Mouse (Mus musculus) midbrain, embryonic 12.5 days (tissue): ENCODE data around the gene Nt5dc3. TPM values are rescaled to one million over a fixed set of nuclear protein-coding genes. Genes with fewer than 3 reads are reported as not detected.

Experiments
- ATAC-seq: fragments of 200-750 bp; cut with Nextera tagmentation; 2 replicates; pipeline ENCODE4 v1.8.0; 2017; ENCODE audit warnings: low read depth, moderate TSS enrichment, moderate library complexity; ENCODE audit not compliant: low FRiP score
- H3K27ac ChIP-seq: fragments of 300-500 bp; sonication (generic); replicated peaks from 2 replicates; pipeline ENCODE4 v1.5.1; 2016; ENCODE audit warnings: mild to moderate bottlenecking
- H3K27me3 ChIP-seq: fragments of 300-500 bp; sonication (generic); 2 replicates; pipeline ENCODE4 v1.6.1; 2016; ENCODE audit warnings: mild to moderate bottlenecking
- H3K36me3 ChIP-seq: fragments of 300-500 bp; sonication (generic); 2 replicates; pipeline ENCODE4 v1.6.1; 2016
- H3K4me1 ChIP-seq: fragments of 300-500 bp; sonication (generic); 2 replicates; pipeline ENCODE4 v1.6.1; 2016
- H3K4me2 ChIP-seq: fragments of 300-500 bp; sonication (generic); replicated peaks from 2 replicates; pipeline ENCODE4 v1.6.1; 2016; ENCODE audit warnings: mild to moderate bottlenecking, moderate library complexity
- H3K4me3 ChIP-seq: fragments of 300-500 bp; sonication (generic); 2 replicates; pipeline ENCODE4 v1.5.1; 2016; ENCODE audit warnings: mild to moderate bottlenecking
- H3K9ac ChIP-seq: fragments of 300-500 bp; sonication (generic); replicated peaks from 2 replicates; pipeline ENCODE4 v1.6.1; 2016; ENCODE audit warnings: mild to moderate bottlenecking, moderate library complexity
- H3K9me3 ChIP-seq: fragments of 300-500 bp; sonication (generic); 2 replicates; pipeline ENCODE4 v1.6.1; 2016; ENCODE audit warnings: mild to moderate bottlenecking
- WGBS: fragments of 180-500 bp; shearing (Covaris S2); methylation state at CpG from one replicate; pipeline ENCODE4 v1.1.7; 2016; 5-methylcytosine and 5-hydroxymethylcytosine counted together
- polyA plus RNA-seq: library from polyadenylated mRNA; unstranded; fragments of >200 nt; fragmentation: Nextera tagmentation; extraction: Ambion mirVana; gene quantifications from 2 replicates; pipeline ENCODE4 v1.2.1, GENCODE M21; 2016

The Nt5dc3 gene
- polyA plus RNA-seq, 1 experiment from 2014 or later: 2.1 TPM

GRCm38 (mm10) chr10:86796073-86796741 is 17.4 kb downstream of the Nt5dc3 start:
- ATAC-seq: no peak
- Histone ChIP-seq H3K4me1 (0 out of 2 replicates have a peak, but pooled peaks cover 3% of the 10 kb centered on the region), H3K36me3 (no peaks in the 10 kb centered on the region), H3K27me3 (no peaks in the 10 kb centered on the region), H3K4me2 (no peak overlapping the region), H3K4me3 (no peak overlapping the region), H3K27ac (no peak overlapping the region), H3K9ac (no peak overlapping the region), H3K9me3 (no peaks in the 10 kb centered on the region)
- WGBS: 91% methylated on average over 5 of the region's 5 CpGs

GRCm38 (mm10) chr10:86807362-86807761 is 28.6 kb downstream of the Nt5dc3 start:
- Histone ChIP-seq H3K27me3 (no peaks in the 10 kb centered on the region), H3K36me3 (no peaks in the 10 kb centered on the region), H3K4me2 (no peak overlapping the region), H3K4me3 (no peak overlapping the region), H3K4me1 (no peaks in the 10 kb centered on the region), H3K27ac (no peak overlapping the region), H3K9me3 (no peaks in the 10 kb centered on the region), H3K9ac (no peak overlapping the region)
- 100% methylated on average over 1 of the region's 1 CpGs for WGBS
- ATAC-seq: no peak

- Histone ChIP-seq H3K27ac (no peak overlapping the region), H3K4me1 (no peaks in the 10 kb centered on the region), H3K4me2 (no peak overlapping the region), H3K36me3 (no peaks in the 10 kb centered on the region), H3K27me3 (no peaks in the 10 kb centered on the region), H3K9me3 (no peaks in the 10 kb centered on the region), H3K4me3 (no peak overlapping the region), H3K9ac (no peak overlapping the region)
- no peak for ATAC-seq
- 80% methylated on average over 15 of the region's 15 CpGs for WGBS
These were observed 29.4 kb downstream of the Nt5dc3 start for GRCm38 (mm10) chr10:86808013-86808758.

- Histone ChIP-seq H3K4me3 (no peak overlapping the region), H3K36me3 (no peaks in the 10 kb centered on the region), H3K27me3 (no peaks in the 10 kb centered on the region), H3K9ac (no peak overlapping the region), H3K4me2 (no peak overlapping the region), H3K27ac (no peak overlapping the region), H3K9me3 (no peaks in the 10 kb centered on the region), H3K4me1 (no peaks in the 10 kb centered on the region)
- no peak for ATAC-seq
- 83% methylated on average over 9 of the region's 9 CpGs for WGBS
These were observed 31.2 kb downstream of the Nt5dc3 start for GRCm38 (mm10) chr10:86810000-86810399.

GRCm38 (mm10) chr10:86810612-86811011 is 31.8 kb downstream of the Nt5dc3 start:
- H3K27ac ChIP-seq: no peak overlapping the region
- H3K4me1 ChIP-seq: no peaks in the 10 kb centered on the region
- no peak overlapping the region for H3K4me3 ChIP-seq
- H3K27me3 ChIP-seq: no peaks in the 10 kb centered on the region
- no peaks in the 10 kb centered on the region for H3K9me3 ChIP-seq
- ATAC-seq: no peak
- WGBS: 89% methylated on average over 5 of the region's 5 CpGs
- no peaks in the 10 kb centered on the region for H3K36me3 ChIP-seq
- no peak overlapping the region for H3K9ac ChIP-seq
- H3K4me2 ChIP-seq: no peak overlapping the region

- Histone ChIP-seq H3K9ac (no peak overlapping the region), H3K27me3 (no peaks in the 10 kb centered on the region), H3K9me3 (no peaks in the 10 kb centered on the region), H3K4me1 (peaks cover 2% of the 10 kb centered on the region; the same call in 1 of the 2 replicates), H3K27ac (no peak overlapping the region), H3K36me3 (no peaks in the 10 kb centered on the region), H3K4me2 (no peak overlapping the region), H3K4me3 (no peak overlapping the region)
- ATAC-seq: no peak
- WGBS: 86% methylated on average over 19 of the region's 19 CpGs
These were observed 35.7 kb downstream of the Nt5dc3 start for GRCm38 (mm10) chr10:86814292-86815131.

GRCm38 (mm10) chr10:86815133-86815532 is 36.3 kb downstream of the Nt5dc3 start:
- no peak overlapping the region for H3K27ac ChIP-seq
- WGBS: 84% methylated on average over 7 of the region's 7 CpGs
- no peaks in the 10 kb centered on the region for H3K9me3 ChIP-seq
- H3K4me3 ChIP-seq: no peak overlapping the region
- no peaks in the 10 kb centered on the region for H3K36me3 ChIP-seq
- H3K27me3 ChIP-seq: no peaks in the 10 kb centered on the region
- peaks cover 8% of the 10 kb centered on the region for H3K4me1 ChIP-seq
- H3K9ac ChIP-seq: no peak overlapping the region
- no peak for ATAC-seq
- no peak overlapping the region for H3K4me2 ChIP-seq

GRCm38 (mm10) chr10:86819649-86820165 is 40.9 kb downstream of the Nt5dc3 start:
- 34% methylated on average over 8 of the region's 8 CpGs for WGBS
- Histone ChIP-seq H3K4me1 (peaks cover 8% of the 10 kb centered on the region), H3K36me3 (no peaks in the 10 kb centered on the region), H3K27me3 (no peaks in the 10 kb centered on the region), H3K4me3 (no peak overlapping the region), H3K4me2 (no peak overlapping the region), H3K27ac (0 out of 2 replicates have a peak overlapping the region, but pooled peaks have one; percentile 32), H3K9ac (no peak overlapping the region), H3K9me3 (no peaks in the 10 kb centered on the region)
- ATAC-seq: peak; percentile 71

GRCm38 (mm10) chr10:86821014-86821413 is 42.2 kb downstream of the Nt5dc3 start:
- H3K36me3 ChIP-seq: no peaks in the 10 kb centered on the region
- H3K4me1 ChIP-seq: peaks cover 8% of the 10 kb centered on the region
- H3K4me3 ChIP-seq: no peak overlapping the region
- H3K9me3 ChIP-seq: no peaks in the 10 kb centered on the region
- H3K27ac ChIP-seq: no peak overlapping the region
- ATAC-seq: no peak
- H3K4me2 ChIP-seq: no peak overlapping the region
- no peak overlapping the region for H3K9ac ChIP-seq
- WGBS: 91% methylated on average over 7 of the region's 7 CpGs
- no peaks in the 10 kb centered on the region for H3K27me3 ChIP-seq

GRCm38 (mm10) chr10:86824093-86824492 is 45.3 kb downstream of the Nt5dc3 start:
- Histone ChIP-seq H3K4me1 (peaks cover 8% of the 10 kb centered on the region), H3K27me3 (no peaks in the 10 kb centered on the region), H3K36me3 (no peaks in the 10 kb centered on the region), H3K27ac (no peak overlapping the region), H3K4me3 (no peak overlapping the region), H3K9me3 (no peaks in the 10 kb centered on the region), H3K4me2 (no peak overlapping the region), H3K9ac (no peak overlapping the region)
- no peak for ATAC-seq
- 87% methylated on average over 6 of the region's 6 CpGs for WGBS

- no peak overlapping the region for H3K4me2 ChIP-seq
- WGBS: 86% methylated on average over 14 of the region's 14 CpGs
These were observed 46.1 kb downstream of the Nt5dc3 start for GRCm38 (mm10) chr10:86824871-86825270.

More at GRCm38 (mm10) chr10:86824871-86825270, 46.1 kb downstream of the Nt5dc3 start:
- Histone ChIP-seq H3K4me3 (no peak overlapping the region), H3K9ac (no peak overlapping the region), H3K27me3 (no peaks in the 10 kb centered on the region), H3K9me3 (no peaks in the 10 kb centered on the region), H3K27ac (no peak overlapping the region), H3K4me1 (peaks cover 3% of the 10 kb centered on the region), H3K36me3 (no peaks in the 10 kb centered on the region)
- no peak for ATAC-seq
